Mouse (Mus musculus) thymus, adult 2 months (tissue): ENCODE results near the gene Sulf2.

ENCODE experiments used
- CTCF ChIP-seq: fragments of 200-500 bp; IDR thresholded peaks from 2 replicates; pipeline ENCODE4 v1.5.1; 2012; ENCODE audit warnings: mild to moderate bottlenecking, control low read depth, low read length, moderate library complexity, borderline replicate concordance; ENCODE audit not compliant: control insufficient read depth, poor library complexity, insufficient read depth; ENCODE audit errors: extremely low read depth
- POLR2A ChIP-seq: fragments of 200-500 bp; IDR thresholded peaks from 2 replicates; pipeline ENCODE4 v1.6.1; 2012; ENCODE audit warnings: mild to moderate bottlenecking, low read length, control low read depth, moderate library complexity; ENCODE audit not compliant: control insufficient read depth, poor library complexity, insufficient read depth; ENCODE audit errors: extremely low read depth

- TF ChIP-seq CTCF: no peak
- no peak for TF ChIP-seq POLR2A
These were observed 81.1 kb downstream of the Sulf2 start for GRCm38 (mm10) chr2:166074322-166074721.
